Mouse (Mus musculus) retina, adult 2 months (tissue): ENCODE measurements around the gene Clasrp.

Experiments used
- DNase-seq: peaks from one replicate; pipeline ENCODE4 v3.0.0-alpha.2; 2012; ENCODE audit warnings: low read depth, low spot score

Gene Clasrp

DNA sequence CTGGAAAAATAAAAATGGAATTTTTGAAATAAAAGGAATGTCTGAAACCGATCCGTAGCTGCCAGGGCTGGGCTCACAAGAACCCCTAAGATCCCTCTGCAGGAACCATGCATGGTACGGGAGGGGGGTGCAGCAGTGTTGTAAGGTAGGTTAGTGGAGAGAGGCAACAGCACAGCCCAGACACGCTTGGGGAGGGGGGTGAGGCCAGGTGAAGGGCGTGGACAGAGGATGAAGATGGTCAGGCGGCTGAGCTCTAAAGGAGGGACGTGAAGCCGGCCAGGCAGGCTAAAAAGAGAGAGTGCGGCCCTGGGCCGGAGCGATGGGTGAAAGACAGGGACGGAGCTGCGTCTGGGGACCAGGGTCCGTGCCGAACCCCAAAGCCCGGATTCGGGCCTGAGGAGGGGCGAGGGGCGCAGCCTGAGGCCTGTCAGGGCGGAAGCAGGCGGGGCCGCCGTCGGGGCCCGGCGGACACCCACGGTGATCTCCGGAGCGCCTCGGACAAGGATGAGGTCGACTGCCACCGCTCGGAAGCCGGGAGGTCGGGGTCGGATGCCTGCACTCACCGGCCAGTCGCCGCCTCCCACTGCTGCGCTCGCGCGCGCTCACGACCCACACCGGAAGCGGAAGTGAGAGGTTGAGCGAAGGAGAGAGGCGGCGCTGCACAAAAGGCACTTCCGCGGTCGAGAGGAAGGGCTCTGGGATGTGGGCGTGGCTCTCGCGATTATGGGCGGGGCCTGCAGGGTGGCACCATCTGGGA, at the start of gene Clasrp:
Clasrp (minus strand) TSS at position 638 of the 757 bp plus-strand sequence.
- peak; percentile 85 for DNase-seq

DNA sequence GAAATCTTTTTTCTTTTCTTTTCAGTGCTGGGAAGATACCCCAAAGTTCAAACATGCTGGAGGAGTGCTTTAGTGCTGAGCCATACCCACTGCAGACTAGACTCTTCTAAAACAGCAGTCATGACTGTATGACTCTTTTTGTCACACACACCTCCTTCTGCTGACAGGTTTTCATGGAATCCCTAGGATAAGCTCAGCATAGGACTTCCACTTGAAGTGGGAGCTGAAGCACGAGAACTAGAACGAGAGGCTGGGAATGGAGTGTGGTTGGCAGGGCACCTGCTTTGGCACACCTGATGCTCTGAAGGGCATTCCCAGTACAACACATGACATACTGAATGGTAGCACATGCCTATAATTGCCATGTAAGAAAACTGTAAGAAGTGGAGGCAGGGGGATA, 48.3 kb upstream of the Clasrp start:
- no peak for DNase-seq

DNA sequence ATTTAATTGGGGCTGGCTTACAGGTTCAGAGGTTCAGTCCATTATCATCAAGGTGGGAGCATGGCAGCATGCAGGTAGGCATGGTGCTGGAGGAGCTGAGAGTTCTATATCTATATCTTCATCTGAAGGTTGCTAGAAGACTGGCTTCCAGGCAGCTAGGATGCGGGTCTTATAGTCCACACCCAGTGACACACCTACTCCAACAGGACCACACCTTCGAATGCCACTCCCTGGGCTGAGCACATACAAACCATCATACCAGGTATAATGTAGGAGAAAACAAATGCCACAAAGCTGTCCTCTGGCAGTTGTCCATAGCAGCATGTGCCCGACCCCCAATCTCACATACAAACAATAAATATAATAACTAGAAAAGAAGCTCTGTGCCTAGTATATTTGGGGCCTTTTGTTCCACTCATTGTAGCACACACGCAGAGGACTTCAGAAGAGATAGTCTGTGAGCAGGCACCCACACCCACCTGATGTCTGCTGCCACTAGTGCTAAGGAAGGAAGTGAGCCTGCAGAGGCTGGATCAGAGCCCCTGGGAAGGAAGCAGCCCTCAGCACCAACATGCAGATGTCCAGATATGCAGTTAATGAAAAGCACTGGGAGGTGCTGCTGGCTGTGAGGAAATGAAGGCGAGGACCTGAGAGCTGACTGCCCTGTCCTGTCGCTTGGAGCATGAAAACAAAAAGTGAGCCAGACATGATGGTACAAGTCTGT, 46.9 kb upstream of the Clasrp start:
- DNase-seq = no peak

DNA sequence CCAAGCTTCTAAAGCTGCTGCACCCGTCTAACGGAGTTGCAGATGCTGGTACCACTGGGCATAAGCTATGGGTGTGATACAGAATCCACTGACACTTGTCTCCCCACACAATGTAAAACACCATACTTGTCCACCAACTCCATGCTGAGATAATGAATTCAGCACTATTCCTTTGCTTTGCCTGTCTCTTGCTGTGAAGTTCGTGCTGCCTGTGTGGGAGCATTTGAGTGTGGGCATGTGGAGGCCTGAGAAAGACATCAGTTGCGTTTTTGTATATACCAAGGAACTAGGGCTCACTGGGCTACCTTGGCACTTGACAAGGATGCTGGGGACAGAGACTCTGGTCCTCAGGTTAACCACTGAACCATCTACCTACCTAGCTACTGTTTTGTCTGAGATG, 36.9 kb upstream of the Clasrp start:
- DNase-seq = no peak

DNA sequence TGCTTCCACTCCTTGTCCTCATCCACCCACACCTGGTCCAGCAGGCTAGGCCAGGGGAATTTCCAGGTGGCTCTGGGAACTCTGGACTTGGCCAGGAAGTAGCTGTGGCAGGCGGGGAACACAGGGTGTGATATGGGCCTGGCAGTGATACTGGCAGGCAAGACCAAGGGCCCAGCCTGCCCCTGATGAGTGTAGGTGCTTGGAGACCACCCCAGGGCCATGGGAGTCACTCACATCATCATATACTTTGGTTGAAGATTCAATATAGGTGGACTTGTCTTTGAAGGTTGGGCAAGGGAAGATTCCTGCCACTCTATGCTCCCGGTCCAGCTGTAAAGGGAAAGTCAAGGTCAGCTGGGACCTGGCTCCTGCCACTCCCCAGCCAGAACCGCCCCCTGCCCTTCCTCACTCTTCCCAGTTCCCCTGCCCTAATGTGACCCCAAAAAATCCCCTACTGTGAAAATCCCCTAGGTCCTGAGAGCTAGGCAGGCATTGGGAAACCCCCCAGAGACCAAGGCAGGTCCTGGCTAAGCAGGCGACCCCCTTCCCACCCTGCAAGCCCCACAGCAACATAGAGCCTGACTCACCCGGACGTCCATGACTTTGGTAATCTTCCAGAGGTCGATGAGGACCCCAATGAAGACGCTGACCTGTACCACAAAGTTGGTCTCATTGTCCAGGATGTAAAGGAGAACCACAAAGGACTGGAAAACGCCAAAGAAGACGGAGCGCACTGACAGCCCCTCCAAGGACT, 31.0 kb upstream of the Clasrp start:
- DNase-seq = no peak

DNA sequence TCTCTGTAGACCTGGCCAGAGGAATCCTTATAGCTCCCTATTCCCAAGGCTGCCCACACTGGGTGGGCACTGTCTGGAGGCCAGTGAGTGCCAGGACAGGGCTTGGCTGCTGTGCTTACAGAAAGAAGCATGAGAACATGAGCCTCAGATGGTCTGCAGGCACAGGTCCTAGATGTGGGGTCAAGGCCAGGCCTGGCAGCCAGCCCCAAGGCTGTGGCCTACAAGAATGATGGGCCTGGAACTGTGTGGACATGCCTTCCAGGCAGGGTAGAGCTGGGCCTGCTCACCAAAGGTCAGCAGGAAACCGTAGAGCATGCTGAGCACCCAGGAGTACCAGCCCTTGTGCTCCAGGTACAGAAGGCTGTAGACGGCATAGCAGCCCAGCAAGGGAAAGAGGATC, 30.3 kb upstream of the Clasrp start:
- no peak for DNase-seq

DNA sequence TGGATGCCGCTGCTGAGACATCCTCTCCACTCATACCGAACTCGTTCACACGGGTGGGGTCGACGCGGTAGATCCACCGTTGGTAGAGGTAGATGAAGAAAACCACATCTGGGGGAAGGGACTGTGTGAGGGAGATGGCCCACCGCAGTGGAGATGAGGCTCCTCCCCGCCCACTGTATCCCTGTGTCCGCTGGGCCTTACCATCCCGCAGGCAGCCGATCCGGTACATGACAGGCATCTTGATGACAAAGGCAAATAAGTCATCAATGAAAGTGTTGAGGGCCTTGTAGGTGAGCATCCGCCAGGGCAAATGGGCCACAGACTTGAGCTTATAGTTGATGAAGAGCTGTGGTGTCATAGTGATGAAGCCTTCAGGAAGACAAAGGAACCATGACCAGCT, 29.6 kb upstream of the Clasrp start:
- no peak for DNase-seq

DNA sequence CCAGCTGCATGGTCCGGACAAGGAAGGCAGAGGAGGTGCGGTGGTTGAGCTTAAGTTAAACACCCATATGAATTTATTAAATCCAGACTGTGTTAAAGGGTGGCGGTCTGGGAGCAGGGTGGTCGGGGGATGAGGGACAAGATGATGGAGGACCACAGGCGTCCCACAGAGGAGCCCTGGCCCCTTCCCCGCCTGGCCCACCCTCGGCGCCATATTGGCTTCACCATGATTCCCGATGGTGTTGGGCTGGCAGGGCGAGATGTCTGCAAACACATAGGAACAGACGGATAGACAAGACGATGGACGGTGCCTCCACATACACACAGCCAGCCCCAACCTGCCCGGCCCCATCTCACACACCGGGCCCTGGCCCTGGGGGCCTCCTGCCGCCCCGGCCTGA, 28.9 kb upstream of the Clasrp start:
- no peak for DNase-seq

DNA sequence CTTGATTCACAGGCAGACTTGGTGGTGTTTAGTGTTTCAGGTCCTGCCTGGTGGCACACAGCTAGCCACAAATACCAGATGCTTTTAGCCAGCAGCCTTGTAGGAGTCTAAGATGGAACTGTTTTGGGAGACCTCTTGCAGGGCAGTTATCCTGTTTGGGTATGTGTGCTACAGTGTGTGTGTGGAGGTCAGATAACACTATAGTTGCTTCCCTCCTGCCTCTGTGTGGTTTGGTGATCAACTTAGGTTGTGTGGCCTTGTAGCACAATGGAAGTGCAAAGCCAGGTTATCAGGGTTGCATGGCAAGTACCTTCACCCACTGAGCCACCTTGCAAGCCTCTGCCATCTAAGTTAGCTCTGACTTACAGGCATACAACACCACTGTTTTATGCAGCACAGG, 28.4 kb upstream of the Clasrp start:
- no peak for DNase-seq

DNA sequence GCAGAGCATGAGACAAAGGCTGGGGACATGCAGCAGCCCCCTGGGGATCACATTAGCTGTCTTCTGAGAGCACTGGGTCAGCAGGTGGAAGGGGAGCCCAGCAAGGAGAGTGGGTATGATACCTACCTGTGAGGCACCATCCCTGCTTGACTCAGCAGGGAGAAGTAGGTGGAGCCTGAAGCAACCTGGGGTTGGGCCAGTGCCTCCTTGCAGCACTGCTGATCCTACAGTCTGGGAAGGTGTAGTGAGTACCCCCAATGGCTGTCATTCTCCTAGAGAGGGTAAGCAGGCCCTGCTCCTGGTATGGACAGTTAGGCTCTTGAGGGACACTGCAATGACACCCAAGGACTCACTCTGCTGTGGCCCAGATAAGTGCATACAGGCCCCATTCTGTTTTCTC, 28.0 kb upstream of the Clasrp start:
- DNase-seq = no peak

DNA sequence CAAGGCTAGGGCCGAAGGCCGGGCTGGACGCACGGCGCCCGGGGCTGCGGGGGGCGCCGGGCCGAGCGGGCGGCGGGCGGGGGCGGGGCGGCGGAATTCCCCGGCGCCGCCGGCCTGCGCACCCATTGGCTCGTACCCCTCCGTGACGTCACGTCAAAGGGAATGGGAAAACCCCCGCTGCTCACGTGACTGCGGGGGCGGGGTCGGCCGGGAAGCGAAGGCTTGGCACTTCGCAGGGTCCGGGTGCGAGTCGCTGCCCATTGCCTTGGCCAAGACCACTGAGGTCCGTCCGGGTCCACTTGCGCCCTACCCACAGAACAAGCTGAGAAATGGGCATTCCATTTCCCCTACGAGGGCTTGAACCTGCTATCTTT, 25.1 kb upstream of the Clasrp start, which contains the start of gene Relb:
Relb (minus strand) TSS at position 78 of the 374 bp plus-strand sequence.
- peak; percentile 62 for DNase-seq

DNA sequence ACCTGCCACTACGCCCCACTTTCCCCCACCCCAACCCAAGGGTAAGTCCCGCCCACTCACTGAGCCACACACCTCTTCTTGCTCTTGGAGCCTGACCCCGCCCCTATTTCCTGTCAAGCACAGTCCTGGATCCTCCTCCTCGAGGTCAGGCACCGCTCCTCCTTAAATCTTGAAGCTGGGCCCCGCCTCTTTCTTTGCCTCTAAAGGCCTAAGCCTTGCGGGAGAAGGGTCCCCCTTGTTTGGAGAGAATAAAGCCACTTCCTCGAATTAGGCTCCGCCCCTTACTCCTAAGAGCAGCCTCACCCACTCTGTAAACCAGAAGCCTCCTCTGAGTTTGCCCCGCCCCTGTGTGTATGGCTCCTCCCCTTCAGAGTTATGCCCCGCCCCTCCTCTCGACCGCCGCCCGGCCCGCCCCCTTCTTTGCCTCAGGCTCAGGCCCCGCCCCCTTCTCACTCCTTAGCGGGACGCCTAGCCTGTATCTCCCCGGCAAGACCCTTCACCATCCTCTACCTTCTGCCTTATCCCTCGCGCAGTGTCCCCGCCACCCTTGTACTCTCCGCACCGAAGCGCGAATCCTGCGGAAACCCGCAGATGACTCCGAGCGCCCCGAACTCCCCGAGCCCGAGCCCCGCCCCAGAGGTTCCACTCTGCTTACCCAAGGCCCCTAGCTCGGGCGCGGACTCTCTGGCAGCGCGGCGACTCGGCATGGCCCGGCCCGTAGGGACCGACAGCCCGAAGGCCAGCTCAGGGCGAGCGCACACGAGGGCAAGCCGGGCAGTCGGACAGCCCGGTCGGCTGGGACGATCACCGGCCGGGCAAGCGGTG, 24.5 kb upstream of the Clasrp start:
- DNase-seq = peak; percentile 82

DNA sequence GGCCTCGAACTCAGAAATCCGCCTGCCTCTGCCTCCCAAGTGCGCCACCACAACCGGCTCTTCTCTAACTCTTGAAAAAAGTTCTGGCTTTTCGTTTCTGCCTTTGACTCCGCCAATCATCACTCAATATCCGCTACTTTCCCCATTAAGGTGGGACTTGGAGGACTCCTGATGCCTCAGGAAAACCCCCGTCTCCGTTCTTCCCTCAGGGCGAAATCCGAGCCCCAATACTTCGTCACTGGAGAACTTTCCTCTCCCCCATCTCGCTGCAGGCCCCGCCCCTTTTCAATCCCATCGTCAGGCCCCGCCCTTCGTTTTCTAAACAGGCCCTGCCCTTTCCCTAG, 23.9 kb upstream of the Clasrp start:
- no peak for DNase-seq

DNA sequence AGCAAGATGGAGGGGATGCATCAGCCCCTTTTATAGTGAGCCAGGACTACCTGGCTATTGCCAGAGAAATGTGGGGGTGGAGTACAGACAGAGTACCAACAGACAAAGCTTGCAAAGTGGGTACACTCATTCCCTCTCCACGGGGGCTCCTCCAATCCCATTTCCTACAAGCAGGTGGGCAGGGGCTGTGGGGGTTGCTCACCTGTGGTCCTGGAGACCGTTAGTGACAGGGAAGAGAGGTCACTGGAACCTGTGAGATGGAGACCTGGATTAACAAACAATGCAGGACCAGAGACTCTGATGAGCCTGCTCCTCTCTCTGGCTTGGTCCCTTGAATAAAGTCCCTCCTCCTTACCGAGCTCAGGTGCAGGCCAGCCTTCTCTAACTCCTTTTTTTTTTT, 23.4 kb upstream of the Clasrp start:
- DNase-seq = no peak

DNA sequence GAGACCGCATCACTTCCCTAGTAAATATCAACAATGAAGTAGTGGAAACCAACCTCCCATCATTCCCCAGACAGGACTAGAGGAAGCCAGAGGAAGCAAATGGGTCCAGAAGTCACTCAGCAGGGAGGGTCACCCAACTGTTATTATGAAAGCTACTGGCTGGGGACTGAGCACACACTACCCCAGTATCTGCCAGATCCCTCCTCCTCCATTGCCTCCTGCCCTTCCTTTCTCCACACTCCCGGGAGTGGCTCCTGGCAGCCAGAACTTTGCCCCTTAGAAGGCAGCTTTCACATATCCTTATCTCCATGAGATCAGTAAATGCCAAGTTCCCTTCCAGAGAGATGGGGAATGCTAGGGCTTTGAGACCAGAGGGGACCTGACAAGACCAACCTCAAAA, 19.1 kb upstream of the Clasrp start:
- DNase-seq = no peak

DNA sequence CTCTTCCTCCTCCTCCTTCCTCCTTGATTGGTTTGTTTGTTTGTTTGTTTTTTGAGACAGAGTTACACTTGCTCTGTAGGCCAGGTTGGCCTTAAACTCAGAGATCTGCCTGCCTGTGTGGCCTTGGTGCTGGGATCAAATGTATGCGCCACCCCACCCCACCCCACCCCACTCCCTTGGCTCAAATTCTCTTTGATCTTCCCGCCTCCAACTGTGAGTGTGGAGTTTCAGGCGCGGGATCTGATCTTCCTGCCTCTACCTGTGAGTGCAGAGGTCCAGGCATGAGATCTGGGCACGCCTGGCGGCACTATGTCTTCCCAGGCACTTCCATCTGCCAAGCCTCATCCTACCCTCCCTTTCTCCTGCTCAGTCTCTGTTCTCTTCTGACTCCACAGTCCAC, 18.0 kb upstream of the Clasrp start:
- DNase-seq = no peak

DNA sequence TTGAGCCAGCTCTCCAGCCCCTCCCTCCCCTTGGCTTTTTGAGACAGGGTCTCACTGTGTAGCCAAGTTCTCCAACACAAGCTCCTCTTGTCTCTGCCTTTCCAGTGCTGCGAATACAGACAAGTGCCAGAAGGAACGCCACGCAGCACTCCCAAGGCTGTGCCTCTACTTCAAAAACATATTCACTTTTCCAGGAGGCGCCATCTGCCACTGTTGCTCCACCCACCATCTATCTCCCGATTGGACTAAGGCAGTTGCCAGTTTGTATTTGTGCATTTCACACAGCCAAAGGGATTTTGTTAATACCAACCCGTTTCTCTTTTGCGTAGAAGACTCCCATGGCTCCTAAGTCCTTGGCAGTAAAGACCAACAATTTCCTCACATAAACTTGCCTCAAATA, 16.5 kb upstream of the Clasrp start:
- no peak for DNase-seq

DNA sequence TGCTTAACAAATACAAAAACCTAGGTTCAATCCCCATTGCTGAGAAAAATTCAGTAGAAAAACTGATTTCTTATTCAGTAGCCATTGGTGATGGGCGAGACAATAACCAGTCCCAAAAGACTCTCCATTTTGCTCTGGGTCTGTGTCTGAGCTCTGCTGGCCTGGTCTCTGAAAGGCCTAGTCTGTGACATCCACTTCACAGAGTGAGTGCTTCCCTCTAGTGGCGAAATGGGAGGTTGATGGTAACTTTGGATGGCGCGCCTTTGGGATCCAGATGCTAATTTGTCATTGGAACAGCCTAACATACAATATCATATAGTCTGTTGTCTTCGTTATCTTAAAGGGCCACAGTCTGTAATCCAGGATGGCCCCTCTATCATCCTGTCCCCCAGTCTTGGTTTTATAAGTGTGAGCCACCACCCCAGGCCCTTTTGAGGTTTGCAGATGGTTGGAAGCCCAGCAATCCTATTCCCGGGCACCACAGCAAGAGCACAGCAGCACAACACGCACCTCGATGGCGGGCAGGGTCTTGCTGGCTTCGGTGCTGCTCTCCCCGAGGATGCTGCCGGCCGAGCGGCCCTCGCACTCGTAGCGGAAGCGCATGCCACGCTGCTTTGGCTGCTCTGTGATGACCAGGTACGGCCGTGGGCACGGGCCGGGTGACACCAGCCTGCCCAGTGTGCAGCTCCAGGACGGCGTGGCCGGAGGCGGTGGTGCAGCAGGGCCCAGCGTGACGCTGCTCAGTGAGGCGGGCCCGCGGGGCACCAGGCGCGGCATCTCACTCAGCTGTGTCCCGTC, 14.9 kb upstream of the Clasrp start:
- DNase-seq = peak; percentile 60

DNA sequence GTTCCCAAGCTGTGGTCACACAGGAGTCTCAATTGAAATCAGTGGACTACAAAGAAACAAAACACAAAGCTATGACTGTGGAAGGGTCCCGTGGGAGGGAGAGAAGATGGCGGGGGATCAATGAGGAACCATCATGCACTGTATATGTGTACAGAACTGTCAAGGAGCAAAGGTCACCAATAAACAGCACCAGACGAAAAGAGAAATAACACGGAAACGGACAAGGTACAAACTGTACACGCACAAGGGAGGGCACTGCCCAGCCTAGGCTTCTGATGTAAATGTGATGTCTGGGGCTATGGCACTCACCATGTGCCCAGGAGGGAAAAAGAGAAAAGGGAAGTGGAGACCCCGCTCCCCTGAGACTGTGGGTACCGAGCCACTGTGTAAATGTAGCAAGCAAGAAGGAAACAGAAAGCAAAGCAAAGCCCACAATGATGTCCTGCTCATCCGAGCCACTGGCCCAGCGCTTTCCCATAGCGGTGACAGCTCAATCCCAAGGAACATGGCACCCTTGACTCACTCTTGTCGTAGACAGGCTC, 10.8 kb upstream of the Clasrp start:
- DNase-seq = no peak

DNA sequence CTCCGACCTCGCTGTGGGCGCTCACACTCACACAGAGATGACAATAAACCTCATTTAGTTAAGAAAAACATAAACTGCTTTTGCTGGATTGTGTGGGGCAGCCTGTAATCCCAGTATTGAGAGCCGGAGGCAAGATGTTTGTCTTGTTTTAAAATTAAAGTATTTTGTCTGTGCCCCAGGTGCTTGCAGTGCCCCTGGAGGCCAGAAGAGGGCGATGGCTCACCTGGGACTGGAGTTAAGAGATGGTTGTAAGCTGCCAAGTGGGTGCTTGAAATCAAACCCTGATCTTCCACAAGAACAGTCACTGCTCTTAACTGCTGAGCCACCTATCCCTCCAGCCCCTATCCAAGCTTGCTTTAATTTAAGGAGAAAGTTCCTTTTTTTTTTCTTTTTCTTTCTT, 6.7 kb upstream of the Clasrp start:
- DNase-seq = no peak
